Mouse (Mus musculus): ENCODE data around the gene Tle4. TPM values are rescaled to one million over a fixed set of nuclear protein-coding genes. Genes with fewer than 3 reads are reported as not detected.
A peak's percentile ranks its signal among the peaks of the same experiment; 100 is the strongest.

Gene Tle4
- total RNA-seq, 1 experiment from 2014 or later = 41.7 TPM

- no peak for ATAC-seq (ENCODE audit: extremely low read depth, insufficient number of reproducible peaks, low FRiP score, poor library complexity, severe bottlenecking)
These were observed 3.3 kb downstream of the Tle4 start for GRCm38 (mm10) chr19:14594537-14594936.

- no peak for ATAC-seq (ENCODE audit: extremely low read depth, insufficient number of reproducible peaks, low FRiP score, poor library complexity, severe bottlenecking)
These were observed 5.9 kb downstream of the Tle4 start for GRCm38 (mm10) chr19:14591809-14592535.

DNA sequence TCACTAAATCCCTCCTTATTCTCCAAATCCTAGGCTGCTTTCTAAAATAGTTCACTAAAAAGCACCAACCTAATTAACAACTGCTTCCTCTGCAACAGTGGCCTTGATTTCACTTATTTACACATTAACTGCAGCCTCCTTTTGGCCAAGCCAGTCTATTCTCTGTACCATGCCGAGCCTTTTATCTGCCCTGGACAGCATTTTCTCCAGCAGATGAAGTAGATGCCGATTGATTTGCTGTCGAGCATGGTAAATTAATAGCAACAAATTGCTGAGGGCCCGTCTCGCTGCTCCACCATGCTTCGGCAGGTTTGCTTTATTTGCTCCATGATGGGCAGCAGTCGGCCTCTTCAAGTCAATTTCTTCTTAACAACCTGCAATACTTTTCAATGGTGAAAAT, 7.7 kb downstream of the Tle4 start:
- no peak for ATAC-seq (ENCODE audit: extremely low read depth, insufficient number of reproducible peaks, low FRiP score, poor library complexity, severe bottlenecking)

- ATAC-seq (ENCODE audit: extremely low read depth, insufficient number of reproducible peaks, low FRiP score, poor library complexity, severe bottlenecking) = no peak
These were observed 9.4 kb downstream of the Tle4 start for GRCm38 (mm10) chr19:14588221-14589123.

- ATAC-seq (ENCODE audit: extremely low read depth, insufficient number of reproducible peaks, low FRiP score, poor library complexity, severe bottlenecking) = peak; percentile 93
These were observed 11.7 kb downstream of the Tle4 start for GRCm38 (mm10) chr19:14586171-14586570.

GRCm38 (mm10) chr19:14585731-14586130, 12.1 kb downstream of the Tle4 start:
- no peak for ATAC-seq (ENCODE audit: extremely low read depth, insufficient number of reproducible peaks, low FRiP score, poor library complexity, severe bottlenecking)

GRCm38 (mm10) chr19:14585235-14585634, 12.6 kb downstream of the Tle4 start:
- ATAC-seq (ENCODE audit: extremely low read depth, insufficient number of reproducible peaks, low FRiP score, poor library complexity, severe bottlenecking) = no peak

- no peak for ATAC-seq (ENCODE audit: extremely low read depth, insufficient number of reproducible peaks, low FRiP score, poor library complexity, severe bottlenecking)
These were observed 19.2 kb downstream of the Tle4 start for GRCm38 (mm10) chr19:14578698-14579097.

GRCm38 (mm10) chr19:14578016-14578415, 19.8 kb downstream of the Tle4 start:
- peak; percentile 33; the same call in 1 of the 2 replicates for ATAC-seq (ENCODE audit: extremely low read depth, insufficient number of reproducible peaks, low FRiP score, poor library complexity, severe bottlenecking)

- ATAC-seq (ENCODE audit: extremely low read depth, insufficient number of reproducible peaks, low FRiP score, poor library complexity, severe bottlenecking) = no peak
These were observed 21.5 kb downstream of the Tle4 start for GRCm38 (mm10) chr19:14576311-14576710.

GRCm38 (mm10) chr19:14568879-14569278, 29.0 kb downstream of the Tle4 start:
- ATAC-seq (ENCODE audit: extremely low read depth, insufficient number of reproducible peaks, low FRiP score, poor library complexity, severe bottlenecking) = no peak

GRCm38 (mm10) chr19:14567081-14567480, 30.8 kb downstream of the Tle4 start:
- no peak for ATAC-seq (ENCODE audit: extremely low read depth, insufficient number of reproducible peaks, low FRiP score, poor library complexity, severe bottlenecking)

- no peak for ATAC-seq (ENCODE audit: extremely low read depth, insufficient number of reproducible peaks, low FRiP score, poor library complexity, severe bottlenecking)
These were observed 31.3 kb downstream of the Tle4 start for GRCm38 (mm10) chr19:14566564-14567021.

DNA sequence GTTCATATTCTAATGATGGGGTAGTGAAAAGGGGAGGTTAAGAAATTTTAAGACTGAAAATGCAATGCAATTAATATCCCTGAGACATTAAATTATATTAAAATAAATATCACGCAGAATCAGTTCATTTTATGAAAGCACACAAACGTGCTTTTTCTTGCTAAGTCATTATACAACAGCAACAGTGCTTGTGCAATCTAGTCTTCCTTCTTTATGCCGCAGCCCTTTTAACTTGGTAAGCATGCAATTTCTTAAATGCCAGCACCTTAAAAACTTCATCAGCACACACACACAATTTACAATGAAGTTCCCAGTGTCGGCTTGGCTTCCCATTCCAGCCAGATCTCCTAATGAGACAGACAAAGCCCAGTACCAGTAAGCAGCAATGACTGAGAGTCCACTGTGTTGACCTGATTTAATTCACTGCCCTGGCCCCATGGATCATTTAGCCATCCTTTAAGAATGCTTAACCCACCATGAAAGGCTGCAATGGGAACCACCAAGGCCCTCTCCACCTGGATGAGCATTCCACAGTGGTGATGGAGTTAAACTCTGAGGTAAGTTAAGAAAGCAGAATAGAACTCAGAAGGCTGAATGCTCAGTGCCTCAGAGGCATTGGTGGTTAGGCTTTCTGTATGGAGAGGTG, 32.3 kb downstream of the Tle4 start:
- peak; percentile 56; the same call in 1 of the 2 replicates for ATAC-seq (ENCODE audit: extremely low read depth, insufficient number of reproducible peaks, low FRiP score, poor library complexity, severe bottlenecking)

DNA sequence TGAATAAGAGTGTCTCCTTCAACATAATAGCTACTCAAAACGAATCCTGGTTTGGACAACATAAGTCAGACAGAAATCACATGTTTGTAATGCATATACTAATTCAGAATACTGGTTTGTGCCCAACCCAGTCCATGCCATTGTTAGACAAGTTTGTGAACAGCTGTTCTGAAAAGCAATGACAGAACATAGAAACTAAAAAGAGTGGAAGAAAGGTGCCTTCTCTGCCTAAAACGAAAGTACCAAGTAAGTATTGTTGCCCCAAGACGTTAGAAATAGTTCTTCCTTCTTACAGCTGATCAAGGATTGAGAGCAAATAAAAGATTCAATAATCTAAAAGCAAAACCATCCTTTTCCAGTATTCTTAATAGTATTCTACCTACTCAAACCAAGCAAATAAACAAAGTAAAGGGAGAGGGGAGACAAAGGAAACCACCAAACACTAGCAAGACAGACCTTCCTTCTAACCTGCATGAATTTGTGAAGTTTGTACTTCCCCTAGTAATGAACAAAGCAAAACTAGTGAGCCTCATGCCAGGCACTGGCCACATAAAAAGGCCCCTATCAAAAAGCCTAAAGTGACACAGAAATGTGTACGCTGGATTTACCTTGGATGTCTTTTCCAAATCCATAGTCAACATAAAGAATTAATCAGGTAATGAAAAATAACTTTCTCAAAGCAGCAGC, 34.4 kb downstream of the Tle4 start:
- ATAC-seq (ENCODE audit: extremely low read depth, insufficient number of reproducible peaks, low FRiP score, poor library complexity, severe bottlenecking) = no peak

GRCm38 (mm10) chr19:14547871-14548270, 50.0 kb downstream of the Tle4 start:
- no peak for ATAC-seq (ENCODE audit: extremely low read depth, insufficient number of reproducible peaks, low FRiP score, poor library complexity, severe bottlenecking)

DNA sequence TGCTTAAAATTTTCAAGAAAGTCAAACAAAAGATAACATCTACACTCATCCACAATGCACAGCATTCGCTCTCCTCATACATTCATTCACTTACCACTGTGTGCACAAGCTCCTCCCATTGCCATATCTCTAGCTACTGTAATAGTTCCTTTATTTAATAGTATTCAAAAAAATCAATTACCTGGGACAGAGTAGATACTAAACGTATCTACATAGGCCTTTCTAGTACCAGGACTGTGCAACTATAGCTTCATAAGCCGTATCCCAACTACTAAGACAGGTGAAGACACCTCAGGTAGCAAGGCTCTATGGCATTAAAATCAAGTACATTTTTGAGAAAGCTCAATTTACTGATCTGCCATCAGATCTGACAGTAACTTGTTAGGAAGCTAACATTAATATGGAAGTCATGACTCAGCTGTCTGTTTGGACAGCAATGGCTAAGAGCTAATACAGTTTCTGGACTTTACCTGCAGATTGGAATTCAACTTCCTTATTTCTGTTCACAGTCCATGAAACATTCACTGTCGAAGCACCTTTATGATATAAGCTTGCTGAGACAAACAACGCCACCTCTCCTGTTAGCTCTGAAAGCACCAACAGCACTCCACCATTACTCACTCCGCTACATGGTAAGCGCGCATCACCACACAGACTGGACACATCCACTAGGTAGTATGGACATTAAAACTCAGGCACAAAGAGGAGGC, 50.6 kb downstream of the Tle4 start:
- ATAC-seq (ENCODE audit: extremely low read depth, insufficient number of reproducible peaks, low FRiP score, poor library complexity, severe bottlenecking) = no peak

GRCm38 (mm10) chr19:14545485-14545884, 52.4 kb downstream of the Tle4 start:
- ATAC-seq (ENCODE audit: extremely low read depth, insufficient number of reproducible peaks, low FRiP score, poor library complexity, severe bottlenecking) = no peak
